In genomic region chr6:38109160-38109795, GRCm38 (mm10) we compare ENCODE assay signal across 16 mouse cellular contexts. TPM values are rescaled to one million over a fixed set of nuclear protein-coding genes. Genes with fewer than 3 reads are reported as not detected.
A peak's percentile ranks its signal among the peaks of the same experiment; 100 is the strongest.
DNase-seq lines count a peak whose midpoint lies in the region; ATAC-seq lines count a peak whose summit lies in the region.
"Had no signal": no experiment of that assay in that cellular context is flagged by ENCODE, and none has a peak within 500 bp of the region (broad histone marks: within the 10 kb centered on the region; RNA-seq: fewer than 3 reads in every experiment).

Tmem213 (plus strand) TSS chr6:38109255.

- H3K4me3 ChIP-seq in heart, embryonic 13.5 days, result no peak within 1 kb of the TSS
- H3K4me3 ChIP-seq in neural tube, embryonic 14.5 days (ENCODE audit: low read depth, low read length), result no peak within 1 kb of the TSS
- H3K4me3 ChIP-seq: gastrocnemius, adult 2 months; hindbrain, embryonic 10.5 days; midbrain, embryonic 15.5 days; neural tube, embryonic 15.5 days had no signal

- peaks cover 14% of the 10 kb centered on the region; the same call in 1 of the 2 replicates for H3K27me3 ChIP-seq in heart, embryonic 13.5 days (replicated peaks)
- H3K27me3 ChIP-seq in neural tube, embryonic 14.5 days (ENCODE audit: control insufficient read depth, insufficient read depth, low read length), result no peaks in the 10 kb centered on the region
- H3K27me3 ChIP-seq: midbrain, embryonic 15.5 days; neural tube, embryonic 15.5 days had no signal

- peak within 1 kb of the TSS; percentile 40 for H3K4me2 ChIP-seq in heart, embryonic 13.5 days
- no peak within 1 kb of the TSS for H3K4me2 ChIP-seq in neural tube, embryonic 14.5 days (ENCODE audit: low read depth, low read length)
- H3K4me2 ChIP-seq: midbrain, embryonic 15.5 days; neural tube, embryonic 15.5 days had no signal

- H3K4me1 ChIP-seq in heart, embryonic 13.5 days, result peaks cover 5% of the 10 kb centered on the region; the same call in 1 of the 2 replicates
- no peaks in the 10 kb centered on the region for H3K4me1 ChIP-seq in neural tube, embryonic 14.5 days (ENCODE audit: control insufficient read depth, insufficient read depth, low read length)
- H3K4me1 ChIP-seq: midbrain, embryonic 15.5 days had no signal

- ATAC-seq in heart, embryonic 13.5 days (ENCODE audit: extremely low read depth, insufficient number of reproducible peaks, low FRiP score, low TSS enrichment), result no peak
- ATAC-seq in neural tube, embryonic 14.5 days (ENCODE audit: low read depth), result peak; percentile 17; the same call in 1 of the 2 replicates
- ATAC-seq in CD4-positive, CD25-positive, alpha-beta regulatory T cell, adult 4 months, result no peak
- ATAC-seq: midbrain, embryonic 15.5 days had no signal

- H3K27ac ChIP-seq in heart, embryonic 13.5 days (replicated peaks), result no peak within 1 kb of the TSS
- H3K27ac ChIP-seq in neural tube, embryonic 14.5 days (ENCODE audit: low read depth, low read length), result no peak within 1 kb of the TSS
- H3K27ac ChIP-seq: gastrocnemius, adult 2 months; hindbrain, embryonic 10.5 days; midbrain, embryonic 15.5 days; neural tube, embryonic 15.5 days had no signal

- no peaks in the 10 kb centered on the region for H3K36me3 ChIP-seq in heart, embryonic 13.5 days
- no peaks in the 10 kb centered on the region for H3K36me3 ChIP-seq in neural tube, embryonic 14.5 days (ENCODE audit: control insufficient read depth, insufficient read depth, low read length)
- H3K36me3 ChIP-seq: hindbrain, embryonic 10.5 days; midbrain, embryonic 15.5 days; neural tube, embryonic 15.5 days had no signal

- no peak for DNase-seq in heart, adult 9 months (ENCODE audit: low spot score in 2 of 2)
- no peak for DNase-seq in neural tube, embryonic 10.5 days (ENCODE audit: extremely low spot score, low spot score)
- peak; percentile 58 for DNase-seq in kidney, postnatal 14 days
- DNase-seq in embryo, embryonic 11 days, result no peak
- no peak for DNase-seq in urinary bladder, postnatal 4 days (ENCODE audit: low spot score in 2 of 2)
- DNase-seq: cerebellum, postnatal 36 days; thymus, postnatal 14 days had no signal

- peak within 1 kb of the TSS; percentile 54 for H3K9ac ChIP-seq in heart, embryonic 13.5 days
- H3K9ac ChIP-seq in neural tube, embryonic 14.5 days (replicated peaks; ENCODE audit: low read depth, low read length), result no peak within 1 kb of the TSS
- H3K9ac ChIP-seq: midbrain, embryonic 15.5 days; neural tube, embryonic 15.5 days had no signal

- no peaks in the 10 kb centered on the region for H3K9me3 ChIP-seq in heart, embryonic 13.5 days
- H3K9me3 ChIP-seq in neural tube, embryonic 14.5 days (ENCODE audit: control insufficient read depth, low read length), result no peaks in the 10 kb centered on the region
- H3K9me3 ChIP-seq: hindbrain, embryonic 10.5 days; midbrain, embryonic 15.5 days; neural tube, embryonic 15.5 days had no signal

- WGBS in heart, embryonic 13.5 days, result 34% methylated on average over 9 of the region's 9 CpGs
- WGBS in neural tube, embryonic 14.5 days, result 42% methylated on average over 9 of the region's 9 CpGs

RNA-seq across cellular contexts. Expression of gene Tmem213, which starts in this region (rescaled TPM):
- not detected in 2 replicates for polyA plus RNA-seq in heart, embryonic 13.5 days (2015; fragmentation: Nextera tagmentation; extraction: Ambion mirVana)
- polyA plus RNA-seq in neural tube, embryonic 14.5 days (2014; fragmentation: Nextera tagmentation; extraction: Ambion mirVana), result not detected in 2 replicates
- not detected for polyA plus RNA-seq in CD4-positive, CD25-positive, alpha-beta regulatory T cell, adult 4 months (2017; shearing (Covaris generic))
- polyA plus RNA-seq: C2C12; hindbrain, embryonic 10.5 days; liver, embryonic 16.5 days; midbrain, embryonic 15.5 days; neural tube, embryonic 15.5 days had no signal

Comparison
In these comparisons a context has a peak if more than half of its experiments do, and no peak if none do; other contexts are left out.
1. Peak in ATAC-seq in neural tube, embryonic 14.5 days; RNA of the gene not detected or under 1 TPM.